ENCODE assay signal across 29 mouse cellular contexts in genomic region chr12:86958558-86958957, GRCm38 (mm10). TPM values are rescaled to one million over a fixed set of nuclear protein-coding genes. Genes with fewer than 3 reads are reported as not detected.
DNase-seq lines count a peak whose midpoint lies in the region; ATAC-seq and TF ChIP-seq lines count a peak whose summit lies in the region.
"Had no signal": no experiment of that assay in that cellular context is flagged by ENCODE, and none has a peak within 500 bp of the region (broad histone marks: within the 10 kb centered on the region; RNA-seq: fewer than 3 reads in every experiment).

No protein-coding gene starts in this region.

- peak; percentile 50 to 51 for DNase-seq in cerebellum, adult 18-20 months
- DNase-seq in cerebellum, postnatal 10 days: no peak
- DNase-seq in brain, adult 2 months (ENCODE audit: low read depth, low spot score): peak; percentile 72
- DNase-seq in cerebellum, adult 2 months: peak in 1 of 2 experiments; percentile 64
- DNase-seq in cerebellum, adult 9-11 months: peak; percentile 56
- DNase-seq in kidney, adult 9 months: no peak
- DNase-seq in heart, postnatal 36 days: no peak
- DNase-seq: adrenal gland, adult 2 months; adrenal gland, postnatal 25 days; forebrain, postnatal 0 days; gastrocnemius, adult 2 months; gastrocnemius, postnatal 14 days; heart, adult 11 months; kidney, adult 11 months; kidney, adult 8-10 months had no signal

- no peak for TF ChIP-seq POLR2A in cerebellum, adult 2 months (IDR thresholded peaks at IDR 0.05; ENCODE audit: borderline replicate concordance, insufficient read depth, low read length)

- no peaks in the 10 kb centered on the region for H3K9me3 ChIP-seq in forebrain, embryonic 15.5 days
- H3K9me3 ChIP-seq: forebrain, embryonic 10.5 days; forebrain, embryonic 13.5 days; hindbrain, embryonic 10.5 days; hindbrain, embryonic 13.5 days had no signal

- H3K27ac ChIP-seq in cerebellum, adult 2 months (ENCODE audit: insufficient read depth, low read length): peak overlapping the region; percentile 76
- H3K27ac ChIP-seq in forebrain, embryonic 15.5 days (replicated peaks): no peak overlapping the region
- H3K27ac ChIP-seq: forebrain, embryonic 10.5 days; forebrain, embryonic 13.5 days; gastrocnemius, adult 2 months; hindbrain, embryonic 10.5 days; hindbrain, embryonic 13.5 days had no signal

- TF ChIP-seq CTCF in cerebellum, adult 2 months (IDR thresholded peaks at IDR 0.05; ENCODE audit: borderline replicate concordance, insufficient read depth, low read depth, low read length): no peak

- no peak for ATAC-seq in forebrain, embryonic 15.5 days (replicated peaks)
- ATAC-seq: CD4-positive, CD25-positive, alpha-beta regulatory T cell, adult 4 months; forebrain, embryonic 13.5 days; forebrain, postnatal 0 days; hindbrain, embryonic 16.5 days had no signal

- peaks cover 84% of the 10 kb centered on the region for H3K36me3 ChIP-seq in forebrain, embryonic 15.5 days

- H3K4me1 ChIP-seq in cerebellum, adult 2 months (ENCODE audit: control insufficient read depth, insufficient read depth, low read length): peaks cover 61% of the 10 kb centered on the region
- no peaks in the 10 kb centered on the region for H3K4me1 ChIP-seq in forebrain, embryonic 15.5 days
- H3K4me1 ChIP-seq: forebrain, embryonic 10.5 days; forebrain, embryonic 13.5 days; hindbrain, embryonic 13.5 days had no signal

- H3K9ac ChIP-seq in forebrain, embryonic 15.5 days (replicated peaks): no peak overlapping the region
- H3K9ac ChIP-seq: forebrain, embryonic 13.5 days; forebrain, postnatal 0 days; hindbrain, embryonic 13.5 days had no signal

- 19% methylated on average over 5 of the region's 5 CpGs for WGBS in cerebellum, adult 2 months
- 91% methylated on average over 5 of the region's 5 CpGs for WGBS in forebrain, embryonic 15.5 days

- H3K4me3 ChIP-seq in cerebellum, adult 2 months (replicated peaks; ENCODE audit: insufficient read depth, low read depth, low read length): no peak overlapping the region
- H3K4me3 ChIP-seq in forebrain, embryonic 15.5 days: no peak overlapping the region
- H3K4me3 ChIP-seq: forebrain, embryonic 10.5 days; forebrain, embryonic 13.5 days; gastrocnemius, adult 2 months; hindbrain, embryonic 10.5 days; hindbrain, embryonic 13.5 days had no signal

- intact Hi-C loops in heart, postnatal 36 days (cut with DNase I): no loop called here

- H3K4me2 ChIP-seq in forebrain, embryonic 15.5 days (replicated peaks): no peak overlapping the region
- H3K4me2 ChIP-seq: forebrain, embryonic 13.5 days; heart, embryonic 11.5 days; hindbrain, embryonic 13.5 days had no signal

- H3K27me3 ChIP-seq in cerebellum, adult 2 months (ENCODE audit: control insufficient read depth, insufficient read depth, low read length): no peaks in the 10 kb centered on the region
- no peaks in the 10 kb centered on the region for H3K27me3 ChIP-seq in forebrain, embryonic 15.5 days
- H3K27me3 ChIP-seq: forebrain, embryonic 13.5 days; hindbrain, embryonic 13.5 days had no signal

RNA-seq across cellular contexts. Expression of gene Cipc, which starts 11.7 kb away (rescaled TPM):
- 122 and 127 TPM in 2 replicates for polyA plus RNA-seq in cerebellum, adult 2 months (2012; rRNA removed)
- polyA plus RNA-seq in forebrain, embryonic 15.5 days (2015; fragmentation: Nextera tagmentation; extraction: Ambion mirVana): 53.6 and 55.3 TPM in 2 replicates
- 10 to 100 TPM; 46.4 to 48.4 TPM for total RNA-seq in heart, postnatal 36 days (2021)

RNA-seq across cellular contexts. Expression of gene Zdhhc22, which starts 31.7 kb away (rescaled TPM):
- 28.1 and 29.3 TPM in 2 replicates for polyA plus RNA-seq in cerebellum, adult 2 months (2012; rRNA removed)
- 6.6 and 7.1 TPM in 2 replicates for polyA plus RNA-seq in forebrain, embryonic 15.5 days (2015; fragmentation: Nextera tagmentation; extraction: Ambion mirVana)
- total RNA-seq in heart, postnatal 36 days (2021): not detected
- total RNA-seq: gastrocnemius, adult 2 months; gastrocnemius, postnatal 14 days; gastrocnemius, postnatal 4 days; heart, adult 8-10 months; heart, postnatal 25 days; MEL had no signal
- polyA plus RNA-seq: C2C12; forebrain, embryonic 10.5 days; heart, embryonic 11.5 days; heart, postnatal 0 days had no signal

Comparison
In these comparisons a context has a peak if more than half of its experiments do, and no peak if none do; other contexts are left out.
1. DNase-seq: peak in cerebellum, adult 18-20 months (2 of 2), brain, adult 2 months (single experiment) and cerebellum, adult 9-11 months (single experiment); none in cerebellum, postnatal 10 days (0 of 2), kidney, adult 9 months (single experiment) and heart, postnatal 36 days (0 of 2).